Mouse (Mus musculus): ENCODE measurements at regions not wholly inside any gene's neighbourhood (a gene's known extent, or its start where the extent isn't known, plus 50 kb on each side); places are given as distances from the start of the nearest gene placed in this dataset.
A peak's percentile ranks its signal among the peaks of the same experiment; 100 is the strongest.
"Not testable (repeated sequence)": the region's sequence is repeated elsewhere in the genome, so short reads cannot be mapped to it uniquely, and the experiment has no call there.

GRCm38 (mm10) chr1:101901601-101902000, 2129.0 kb downstream of the Cntnap5b start:
- DNase-seq (ENCODE audit: low spot score in 2 of 2) = peak in 1 of 2 experiments; percentile 3

- DNase-seq (ENCODE audit: low spot score in 2 of 2) = peak; percentile 6 to 21
Observed at GRCm38 (mm10) chr1:101902154-101902825, 2129.7 kb downstream of the Cntnap5b start.

- DNase-seq (ENCODE audit: low spot score in 2 of 2) = peak in 1 of 2 experiments; percentile 12
Observed at GRCm38 (mm10) chr1:101902826-101903210, 2130.3 kb downstream of the Cntnap5b start.

- DNase-seq (ENCODE audit: low spot score in 2 of 2) = not testable (repeated sequence)
Observed at GRCm38 (mm10) chr1:101916991-101917390, 2144.4 kb downstream of the Cntnap5b start.

GRCm38 (mm10) chr1:101918872-101919271, 2146.3 kb downstream of the Cntnap5b start:
- no peak for DNase-seq (ENCODE audit: low spot score in 2 of 2)

- DNase-seq (ENCODE audit: low spot score in 2 of 2) = no peak
Observed at GRCm38 (mm10) chr1:101941107-101941506, 2168.5 kb downstream of the Cntnap5b start.
